Mouse (Mus musculus) heart, embryonic 11.5 days (tissue): ENCODE measurements at regions not wholly inside any gene's neighbourhood (a gene's known extent, or its start where the extent isn't known, plus 50 kb on each side); places are given as distances from the start of the nearest gene placed in this dataset.

Experiments used
- ATAC-seq: fragments of 200-750 bp; cut with Nextera tagmentation; replicated peaks from 2 replicates; pipeline ENCODE4 v1.8.0; 2017; ENCODE audit warnings: moderate library complexity; ENCODE audit not compliant: insufficient number of reproducible peaks, low FRiP score, low TSS enrichment
- H3K27ac ChIP-seq: fragments of 300-500 bp; sonication (generic); 2 replicates; pipeline ENCODE4 v1.5.1; 2014; ENCODE audit warnings: mild to moderate bottlenecking, low read depth, low read length
- H3K27me3 ChIP-seq: fragments of 300-500 bp; sonication (generic); 2 replicates; pipeline ENCODE4 v1.6.1; 2014; ENCODE audit warnings: mild to moderate bottlenecking, low read length, mixed read lengths; ENCODE audit not compliant: control insufficient read depth, insufficient read depth
- H3K36me3 ChIP-seq: fragments of 300-500 bp; sonication (generic); 2 replicates; pipeline ENCODE4 v1.6.1; 2014; ENCODE audit warnings: mild to moderate bottlenecking, low read length, moderate library complexity, mixed read lengths; ENCODE audit not compliant: control insufficient read depth, insufficient read depth
- H3K4me1 ChIP-seq: fragments of 300-500 bp; sonication (generic); 2 replicates; pipeline ENCODE4 v1.6.1; 2014; ENCODE audit warnings: low read length; ENCODE audit not compliant: control insufficient read depth, insufficient read depth
- H3K4me2 ChIP-seq: fragments of 300-500 bp; sonication (generic); 2 replicates; pipeline ENCODE4 v1.6.1; 2014; ENCODE audit warnings: mild to moderate bottlenecking, moderate library complexity
- H3K4me3 ChIP-seq: fragments of 300-500 bp; sonication (generic); 2 replicates; pipeline ENCODE4 v1.5.1; 2014; ENCODE audit warnings: low read depth, low read length
- H3K9ac ChIP-seq: fragments of 300-500 bp; sonication (generic); 2 replicates; pipeline ENCODE4 v1.6.1; 2014; ENCODE audit warnings: mild to moderate bottlenecking, low read depth, low read length, moderate library complexity
- H3K9me3 ChIP-seq: fragments of 300-500 bp; sonication (generic); replicated peaks from 2 replicates; pipeline ENCODE4 v1.6.1; 2016; ENCODE audit warnings: low read length; ENCODE audit not compliant: control insufficient read depth
- WGBS: fragments of 180-500 bp; shearing (Covaris S2); extraction: QIAGEN DNeasy Blood & Tissue Kit; methylation state at CpG from one replicate; pipeline ENCODE4 v1.1.7; 2014; ENCODE audit not compliant: insufficient replicate concordance; 5-methylcytosine and 5-hydroxymethylcytosine counted together

DNA sequence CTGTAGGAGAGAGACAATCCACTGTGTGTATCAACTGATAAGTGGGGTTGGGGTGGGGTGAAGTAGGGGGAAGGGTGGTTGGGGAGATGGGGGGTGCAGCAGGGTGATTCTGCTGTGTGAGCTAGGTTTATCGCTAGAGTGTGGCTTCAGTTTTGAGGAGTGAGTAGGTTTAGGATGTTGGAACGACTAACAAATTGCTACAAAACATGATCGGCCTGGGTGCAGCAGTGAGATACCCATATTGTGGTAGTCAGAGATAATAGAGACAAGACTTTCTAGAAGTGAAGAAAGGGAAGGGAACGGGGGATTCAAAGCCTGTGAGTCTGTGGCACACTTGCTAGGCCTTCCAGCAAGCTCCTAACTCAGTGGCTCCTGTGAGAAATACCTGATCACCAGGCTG lies 175.1 kb upstream of the Lrig1 start:
- H3K4me3 ChIP-seq: no peak overlapping the region
- no peaks in the 10 kb centered on the region for H3K27me3 ChIP-seq
- ATAC-seq: no peak
- H3K27ac ChIP-seq: no peak overlapping the region
- H3K36me3 ChIP-seq: no peaks in the 10 kb centered on the region
- WGBS: 77% methylated on average over 4 of the region's 4 CpGs
- no peak overlapping the region for H3K9ac ChIP-seq
- H3K4me1 ChIP-seq: no peaks in the 10 kb centered on the region
- H3K9me3 ChIP-seq: no peaks in the 10 kb centered on the region
- H3K4me2 ChIP-seq: no peak overlapping the region

- Histone ChIP-seq H3K4me2 (no peak overlapping the region), H3K4me3 (no peak overlapping the region), H3K27ac (no peak overlapping the region), H3K4me1 (no peaks in the 10 kb centered on the region), H3K27me3 (no peaks in the 10 kb centered on the region), H3K9me3 (no peaks in the 10 kb centered on the region), H3K9ac (no peak overlapping the region), H3K36me3 (no peaks in the 10 kb centered on the region)
- WGBS: 81% methylated on average over 1 of the region's 1 CpGs
- no peak for ATAC-seq
These were observed 174.5 kb upstream of the Lrig1 start for GRCm38 (mm10) chr6:94874415-94874814.

GRCm38 (mm10) chr6:94867952-94868351 lies 168.0 kb upstream of the Lrig1 start:
- Histone ChIP-seq H3K4me3 (no peak overlapping the region), H3K36me3 (no peaks in the 10 kb centered on the region)

GRCm38 (mm10) chr6:94865498-94865897 lies 165.5 kb upstream of the Lrig1 start:
- Histone ChIP-seq H3K9ac (no peak overlapping the region), H3K4me1 (peaks cover 9% of the 10 kb centered on the region), H3K27ac (no peak overlapping the region; the same call in 1 of the 2 replicates), H3K27me3 (no peaks in the 10 kb centered on the region), H3K36me3 (no peaks in the 10 kb centered on the region), H3K9me3 (no peaks in the 10 kb centered on the region), H3K4me2 (no peak overlapping the region), H3K4me3 (no peak overlapping the region)
- no peak for ATAC-seq
- 41% methylated on average over 2 of the region's 2 CpGs for WGBS

More at GRCm38 (mm10) chr6:94867952-94868351, 168.0 kb upstream of the Lrig1 start:
- 54% methylated on average over 3 of the region's 3 CpGs for WGBS
- no peak for ATAC-seq
- Histone ChIP-seq H3K27me3 (no peaks in the 10 kb centered on the region), H3K9ac (no peak overlapping the region), H3K4me1 (peaks cover 9% of the 10 kb centered on the region), H3K4me2 (no peak overlapping the region), H3K27ac (no peak overlapping the region), H3K9me3 (no peaks in the 10 kb centered on the region)

- 73% methylated on average over 5 of the region's 5 CpGs for WGBS
- Histone ChIP-seq H3K9ac (no peak overlapping the region), H3K4me1 (no peaks in the 10 kb centered on the region), H3K36me3 (no peaks in the 10 kb centered on the region), H3K27me3 (no peaks in the 10 kb centered on the region), H3K4me3 (no peak overlapping the region), H3K27ac (no peak overlapping the region), H3K4me2 (no peak overlapping the region), H3K9me3 (no peaks in the 10 kb centered on the region)
- ATAC-seq: no peak
These were observed 158.2 kb upstream of the Lrig1 start for GRCm38 (mm10) chr6:94858121-94858621.

GRCm38 (mm10) chr6:94850121-94850520 lies 150.2 kb upstream of the Lrig1 start:
- Histone ChIP-seq H3K27me3 (no peaks in the 10 kb centered on the region), H3K36me3 (no peaks in the 10 kb centered on the region), H3K9ac (no peak overlapping the region), H3K4me2 (no peak overlapping the region), H3K4me1 (no peaks in the 10 kb centered on the region), H3K9me3 (no peaks in the 10 kb centered on the region), H3K4me3 (no peak overlapping the region), H3K27ac (no peak overlapping the region)
- ATAC-seq: no peak
- 66% methylated on average over 5 of the region's 5 CpGs for WGBS

GRCm38 (mm10) chr6:94849533-94849932 lies 149.6 kb upstream of the Lrig1 start:
- Histone ChIP-seq H3K4me3 (no peak overlapping the region), H3K27ac (no peak overlapping the region)
- ATAC-seq: no peak

GRCm38 (mm10) chr6:94848437-94848836 lies 148.5 kb upstream of the Lrig1 start:
- H3K9ac ChIP-seq: no peak overlapping the region
- WGBS: 66% methylated on average over 1 of the region's 1 CpGs
- H3K4me1 ChIP-seq: no peaks in the 10 kb centered on the region
- no peak overlapping the region for H3K4me2 ChIP-seq
- H3K4me3 ChIP-seq: no peak overlapping the region
- H3K9me3 ChIP-seq: no peaks in the 10 kb centered on the region
- no peaks in the 10 kb centered on the region for H3K27me3 ChIP-seq
- no peaks in the 10 kb centered on the region for H3K36me3 ChIP-seq
- no peak for ATAC-seq
- H3K27ac ChIP-seq: no peak overlapping the region

More at GRCm38 (mm10) chr6:94849533-94849932, 149.6 kb upstream of the Lrig1 start:
- H3K9ac ChIP-seq: no peak overlapping the region
- H3K9me3 ChIP-seq: no peaks in the 10 kb centered on the region
- no peak overlapping the region for H3K4me2 ChIP-seq
- 71% methylated on average over 3 of the region's 3 CpGs for WGBS
- H3K27me3 ChIP-seq: no peaks in the 10 kb centered on the region
- no peaks in the 10 kb centered on the region for H3K36me3 ChIP-seq
- H3K4me1 ChIP-seq: no peaks in the 10 kb centered on the region

GRCm38 (mm10) chr6:94845821-94846220 lies 145.9 kb upstream of the Lrig1 start:
- Histone ChIP-seq H3K27me3 (no peaks in the 10 kb centered on the region), H3K4me3 (no peak overlapping the region), H3K9ac (no peak overlapping the region), H3K4me2 (no peak overlapping the region), H3K36me3 (no peaks in the 10 kb centered on the region), H3K4me1 (no peaks in the 10 kb centered on the region), H3K27ac (no peak overlapping the region), H3K9me3 (no peaks in the 10 kb centered on the region)
- ATAC-seq: no peak
- WGBS: 66% methylated on average over 6 of the region's 6 CpGs
